Mouse (Mus musculus) MEL (cell line): ENCODE measurements around the gene Tbcb. TPM values are rescaled to one million over a fixed set of nuclear protein-coding genes. Genes with fewer than 3 reads are reported as not detected.

Experiments used
- DNase-seq: peaks from one replicate; pipeline ENCODE4 v3.0.0; 2011; ENCODE audit warnings: low read depth, low spot score
- H3K27ac ChIP-seq: 2 replicates; pipeline ENCODE4 v1.5.1; 2012; ENCODE audit warnings: low read depth, mild to moderate bottlenecking, control low read depth, low read length, moderate library complexity; ENCODE audit not compliant: control insufficient read depth
- H3K27me3 ChIP-seq, 2 experiments: fragments of 150-350 bp in 1 of 2; sonication (generic) in 1 of 2; 2 replicates each; pipeline ENCODE4 v1.6.1; 2012; ENCODE audit warnings: low read length in 2 of 2, mild to moderate bottlenecking in 2 of 2, improper control_type of control experiment in 1 of 2, moderate library complexity in 1 of 2; ENCODE audit not compliant: insufficient read depth in 2 of 2, control insufficient read depth in 1 of 2
- H3K36me3 ChIP-seq, 2 experiments: 2 replicates each; pipeline ENCODE4 v1.6.1; 2012 to 2014; ENCODE audit warnings: low read length in 2 of 2, improper control_type of control experiment in 1 of 2, inconsistent platforms in 1 of 2, mild to moderate bottlenecking in 1 of 2; ENCODE audit not compliant: insufficient read depth in 2 of 2, control insufficient read depth in 1 of 2
- H3K4me1 ChIP-seq, 2 experiments: fragments of 150-350 bp in 1 of 2; sonication (generic) in 1 of 2; 2 replicates each; pipeline ENCODE4 v1.6.1; 2012; ENCODE audit warnings: low read length in 2 of 2, improper control_type of control experiment in 1 of 2, mild to moderate bottlenecking in 1 of 2; ENCODE audit not compliant: insufficient read depth in 2 of 2, control insufficient read depth in 1 of 2
- H3K4me3 ChIP-seq, 2 experiments: fragments of 150-350 bp in 1 of 2; sonication (generic) in 1 of 2; 2 replicates each; pipeline ENCODE4 v1.5.1; 2012; ENCODE audit warnings: low read depth in 2 of 2, low read length in 2 of 2, mild to moderate bottlenecking in 2 of 2, moderate library complexity in 2 of 2, control low read depth in 1 of 2, improper control_type of control experiment in 1 of 2; ENCODE audit not compliant: control insufficient read depth in 1 of 2, insufficient read depth in 1 of 2
- H3K79me2 ChIP-seq: 2 replicates; pipeline ENCODE4 v1.6.1; 2012; ENCODE audit warnings: mild to moderate bottlenecking, low read length, moderate library complexity; ENCODE audit not compliant: control insufficient read depth, poor library complexity, insufficient read depth
- H3K9ac ChIP-seq: 2 replicates; pipeline ENCODE4 v1.6.1; 2012; ENCODE audit warnings: low read depth, mild to moderate bottlenecking, control low read depth, low read length, moderate library complexity; ENCODE audit not compliant: control insufficient read depth, poor library complexity, severe bottlenecking
- H3K9me3 ChIP-seq: fragments of 150-350 bp; sonication (generic); replicated peaks from 2 replicates; pipeline ENCODE4 v1.6.1; 2012; ENCODE audit warnings: mild to moderate bottlenecking, low read length, improper control_type of control experiment, moderate library complexity; ENCODE audit not compliant: insufficient read depth
- BHLHE40 ChIP-seq: IDR thresholded peaks from 2 replicates; pipeline ENCODE4 v1.6.1; 2012; ENCODE audit warnings: low read depth, mild to moderate bottlenecking, inconsistent platforms, low read length, improper control_type of control experiment, borderline replicate concordance
- CHD1 ChIP-seq: IDR thresholded peaks from 2 replicates; pipeline ENCODE4 v1.6.1; 2012; ENCODE audit warnings: low read depth, mild to moderate bottlenecking, inconsistent platforms, low read length, improper control_type of control experiment
- CTCF ChIP-seq, 3 experiments: IDR thresholded peaks in 2 of 3; conservative IDR thresholded peaks in 1 of 3; 2 replicates each; pipeline ENCODE4 v1.5.1; 2011 to 2012; ENCODE audit warnings: low read length in 3 of 3, low read depth in 2 of 3, mild to moderate bottlenecking in 2 of 3, improper control_type of control experiment in 1 of 3, inconsistent platforms in 1 of 3, mixed read lengths in 1 of 3, moderate library complexity in 1 of 3; ENCODE audit not compliant: control insufficient read depth in 1 of 3, insufficient read depth in 1 of 3, poor library complexity in 1 of 3, severe bottlenecking in 1 of 3
- E2F4 ChIP-seq: IDR thresholded peaks from 2 replicates; pipeline ENCODE4 v1.6.1; 2011; ENCODE audit warnings: low read depth, low read length, improper control_type of control experiment, borderline replicate concordance
- EP300 ChIP-seq, 2 experiments: IDR thresholded peaks; 2 replicates each; pipeline ENCODE4 v1.6.1; 2011; ENCODE audit warnings: improper control_type of control experiment in 2 of 2, low read length in 2 of 2, low read depth in 1 of 2, mild to moderate bottlenecking in 1 of 2
- GATA1 ChIP-seq: IDR thresholded peaks from 2 replicates; pipeline ENCODE4 v1.6.1; 2011; ENCODE audit warnings: low read depth, low read length, improper control_type of control experiment
- HCFC1 ChIP-seq: IDR thresholded peaks from 2 replicates; pipeline ENCODE4 v1.6.1; 2012; ENCODE audit warnings: low read depth, mild to moderate bottlenecking, inconsistent platforms, low read length, improper control_type of control experiment, moderate library complexity
- KAT2A ChIP-seq: conservative IDR thresholded peaks from 2 replicates; pipeline ENCODE4 v1.6.1; 2012; ENCODE audit warnings: low read depth, low read length, improper control_type of control experiment, inconsistent platforms
- MAFK ChIP-seq: IDR thresholded peaks from 2 replicates; pipeline ENCODE4 v1.6.1; 2011; ENCODE audit warnings: low read depth, mild to moderate bottlenecking, low read length, improper control_type of control experiment, borderline replicate concordance
- MAX ChIP-seq: IDR thresholded peaks from 2 replicates; pipeline ENCODE4 v1.6.1; 2011; ENCODE audit warnings: low read length, improper control_type of control experiment
- MAZ ChIP-seq: IDR thresholded peaks from 2 replicates; pipeline ENCODE4 v1.6.1; 2012; ENCODE audit warnings: low read depth, mild to moderate bottlenecking, inconsistent platforms, low read length, improper control_type of control experiment
- MEF2A ChIP-seq: IDR thresholded peaks from 2 replicates; pipeline ENCODE4 v1.6.1; 2014; ENCODE audit warnings: low read depth, mild to moderate bottlenecking, inconsistent platforms, low read length, improper control_type of control experiment; ENCODE audit not compliant: poor library complexity, insufficient replicate concordance, severe bottlenecking; ENCODE audit errors: extremely low read depth
- NELFE ChIP-seq: IDR thresholded peaks from 2 replicates; pipeline ENCODE4 v1.6.1; 2011; ENCODE audit warnings: low read depth, low read length, improper control_type of control experiment
- POLR2AphosphoS2 ChIP-seq: IDR thresholded peaks from 2 replicates; pipeline ENCODE4 v1.6.1; 2011; ENCODE audit warnings: low read length, improper control_type of control experiment
- POLR2AphosphoS5 ChIP-seq: IDR thresholded peaks from 2 replicates; pipeline ENCODE4 v1.6.1; 2012; ENCODE audit warnings: low read depth, borderline replicate concordance, mild to moderate bottlenecking, inconsistent platforms, low read length, moderate library complexity, mixed read lengths
- RCOR1 ChIP-seq: IDR thresholded peaks from 2 replicates; pipeline ENCODE4 v1.6.1; 2012; ENCODE audit warnings: low read depth, mild to moderate bottlenecking, inconsistent platforms, low read length, improper control_type of control experiment
- SMC3 ChIP-seq: IDR thresholded peaks from 2 replicates; pipeline ENCODE4 v1.6.1; 2011; ENCODE audit warnings: low read depth, low read length, improper control_type of control experiment
- TBP ChIP-seq: IDR thresholded peaks from 2 replicates; pipeline ENCODE4 v1.8.0; 2011; ENCODE audit warnings: low read depth, low read length, improper control_type of control experiment
- TCF12 ChIP-seq: IDR thresholded peaks from 2 replicates; pipeline ENCODE4 v1.6.1; 2014; ENCODE audit warnings: low read depth, mild to moderate bottlenecking, inconsistent platforms, low read length, improper control_type of control experiment, moderate library complexity
- UBTF ChIP-seq: IDR thresholded peaks from 2 replicates; pipeline ENCODE4 v1.6.1; 2012; ENCODE audit warnings: low read depth, mild to moderate bottlenecking, inconsistent platforms, low read length, improper control_type of control experiment, moderate library complexity, borderline replicate concordance; ENCODE audit not compliant: insufficient read depth
- ZC3H11A ChIP-seq: IDR thresholded peaks from 2 replicates; pipeline ENCODE4 v1.6.1; 2012; ENCODE audit warnings: low read depth, mild to moderate bottlenecking, inconsistent platforms, low read length, improper control_type of control experiment
- ZKSCAN1 ChIP-seq: IDR thresholded peaks from 2 replicates; pipeline ENCODE4 v1.6.1; 2012; ENCODE audit warnings: low read depth, mild to moderate bottlenecking, inconsistent platforms, low read length, improper control_type of control experiment, moderate library complexity
- ZMIZ1 ChIP-seq: IDR thresholded peaks from 2 replicates; pipeline ENCODE4 v1.6.1; 2012; ENCODE audit warnings: low read depth, mild to moderate bottlenecking, inconsistent platforms, low read length, improper control_type of control experiment, moderate library complexity
- polyA plus RNA-seq, 2 experiments: library from polyadenylated mRNA; stranded (reverse) in 1 of 2; unstranded in 1 of 2; fragments of >175 nt in 1 of 2; fragments of >200 nt in 1 of 2; gene quantifications; 2 replicates each; pipeline versions ENCODE4 v1.2.1 to v1.2.4; 2012; ENCODE audit warnings: low replicate concordance in 2 of 2, low read depth in 1 of 2; ENCODE audit not compliant: insufficient read length in 2 of 2, insufficient read depth in 1 of 2, missing spikeins in 1 of 2
- total RNA-seq: library from RNA; depleted of rRNA; stranded (reverse); fragments of 300-350 nt; gene quantifications from 2 replicates; pipeline ENCODE4 v1.2.3, GENCODE M21; 2012

Gene Tbcb
- total and polyA plus RNA-seq, 3 experiments, result 54.8 to 72.6 TPM; not detected in 1

DNA sequence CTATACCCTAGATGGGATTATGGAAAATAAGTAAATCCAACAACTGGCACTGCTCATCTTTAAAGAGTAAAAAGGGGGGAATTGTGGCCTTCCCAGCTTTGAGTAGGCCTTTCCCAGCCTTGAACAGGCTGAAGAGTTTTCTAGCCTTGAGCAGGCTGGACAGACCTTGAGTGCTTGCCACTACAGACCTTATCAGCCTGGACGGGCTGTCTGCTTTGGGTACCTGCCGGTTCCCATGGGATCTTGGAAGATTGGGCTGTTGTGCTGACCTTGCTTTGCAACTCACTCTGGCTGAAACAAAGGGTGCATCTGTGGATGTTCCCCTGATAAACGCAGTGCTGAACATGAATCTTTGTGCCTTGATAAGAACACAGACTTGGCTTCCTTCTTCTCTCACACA is 18.2 kb downstream of the Tbcb start:
- H3K9me3 ChIP-seq, result no peaks in the 10 kb centered on the region
- H3K4me1 ChIP-seq, result no peaks in the 10 kb centered on the region; a peak in 1 of 4 replicates
- H3K27me3 ChIP-seq, result no peaks in the 10 kb centered on the region
- TF ChIP-seq MAFK (no peak), POLR2AphosphoS2 (no peak), POLR2AphosphoS5 (no peak), ZMIZ1 (no peak), NELFE (no peak), MAX (no peak), ZKSCAN1 (no peak), E2F4 (no peak), UBTF (no peak), SMC3 (no peak), CHD1 (no peak), BHLHE40 (no peak), ZC3H11A (no peak), EP300 (IDR thresholded peaks at IDR 0.05; ENCODE audit: low read depth in 1 of 2, low read length in 2 of 2) (no peak), GATA1 (no peak), RCOR1 (no peak), TBP (no peak), MEF2A (no peak), TCF12 (no peak), HCFC1 (no peak)
- no peak for DNase-seq
- no peaks in the 10 kb centered on the region for H3K79me2 ChIP-seq
- no peak overlapping the region for H3K9ac ChIP-seq
- no peak overlapping the region for H3K27ac ChIP-seq
- no peaks in the 10 kb centered on the region for H3K36me3 ChIP-seq
- no peak overlapping the region for H3K4me3 ChIP-seq

DNA sequence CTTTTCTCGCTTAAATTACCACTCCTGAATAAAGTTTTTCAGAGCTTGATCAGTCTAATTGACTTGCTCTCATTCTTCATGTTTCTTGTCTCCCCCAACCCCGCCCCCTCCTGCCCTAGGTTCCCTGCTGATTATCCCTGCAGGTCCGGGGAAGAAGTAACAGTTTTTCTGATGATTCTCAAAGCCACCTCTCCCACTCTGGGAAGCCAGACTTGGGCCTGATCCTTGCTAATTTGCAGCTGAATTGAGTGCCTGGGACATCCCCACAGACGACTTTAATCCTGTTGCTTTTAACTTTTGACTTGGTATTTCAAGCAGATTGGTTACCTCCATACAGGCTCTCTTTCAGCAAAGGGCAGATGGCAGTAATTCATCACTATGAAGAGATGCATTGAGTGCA is 21.0 kb downstream of the Tbcb start:
- no peaks in the 10 kb centered on the region for H3K9me3 ChIP-seq
- TF ChIP-seq TBP, result no peak
- TF ChIP-seq POLR2AphosphoS2, result no peak
- TF ChIP-seq EP300 (IDR thresholded peaks at IDR 0.05; ENCODE audit: low read depth in 1 of 2, low read length in 2 of 2), result no peak
- TF ChIP-seq MAZ, result no peak
- TF ChIP-seq CTCF (IDR thresholded peaks at IDR 0.05 in 2 of 3, conservative IDR thresholded peaks at IDR 0.05 in 1 of 3; ENCODE audit: control insufficient read depth in 1 of 3, insufficient read depth in 1 of 3, low read depth in 2 of 3, low read length in 3 of 3, poor library complexity in 1 of 3, severe bottlenecking in 1 of 3), result no peak
- TF ChIP-seq KAT2A, result no peak
- TF ChIP-seq RCOR1, result no peak
- no peak overlapping the region for H3K9ac ChIP-seq
- no peak overlapping the region for H3K27ac ChIP-seq
- no peak overlapping the region for H3K4me3 ChIP-seq
- H3K79me2 ChIP-seq, result no peaks in the 10 kb centered on the region
- DNase-seq, result no peak
- no peaks in the 10 kb centered on the region for H3K4me1 ChIP-seq
- peaks cover 0 to under 1% of the 10 kb centered on the region in 2 experiments; a peak in 2 of 4 replicates for H3K27me3 ChIP-seq
- H3K36me3 ChIP-seq, result no peaks in the 10 kb centered on the region
